Mouse (Mus musculus): ENCODE data around the gene Bglap3.

Gene Bglap3

GRCm38 (mm10) chr3:88334902-88335435 is 37.6 kb downstream of the Bglap3 start:
- DNase-seq = no peak

DNA sequence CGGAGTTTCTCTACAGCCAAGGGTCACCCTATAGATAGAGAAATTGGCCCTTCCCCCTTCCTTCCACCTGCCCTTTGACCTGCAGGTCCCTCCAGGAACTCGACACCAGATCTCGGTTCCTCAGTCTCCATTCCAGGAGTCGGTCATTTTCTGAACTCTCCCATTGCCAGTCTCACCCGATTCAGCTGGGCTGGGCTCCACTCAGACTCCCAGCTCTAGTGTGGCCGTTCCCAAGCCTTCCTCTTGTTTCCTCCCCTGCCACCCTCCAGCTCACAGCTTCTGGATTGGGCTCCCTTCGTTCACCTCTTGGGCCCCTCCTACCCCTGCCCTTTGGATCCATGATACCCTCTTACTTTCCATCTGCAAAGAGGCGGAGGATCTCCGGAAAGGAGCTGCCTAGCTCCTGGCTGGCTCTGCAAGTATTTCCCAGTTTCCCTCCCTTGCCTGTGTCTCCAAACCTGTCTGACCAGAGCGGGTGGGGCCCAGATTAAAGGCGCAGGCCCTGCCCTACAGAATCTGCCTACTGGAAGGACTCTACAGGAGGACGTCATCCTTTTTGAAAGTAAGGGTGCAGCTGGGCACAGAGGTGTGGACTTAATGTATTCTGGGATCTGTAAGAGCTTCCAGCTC is 38.4 kb downstream of the Bglap3 start:
- no peak for DNase-seq

GRCm38 (mm10) chr3:88331282-88331681 is 41.3 kb downstream of the Bglap3 start:
- peak; percentile 33 to 44 for DNase-seq

- no peak for DNase-seq
Measured at GRCm38 (mm10) chr3:88328956-88329355, 43.6 kb downstream of the Bglap3 start.

GRCm38 (mm10) chr3:88324951-88325405 is 47.6 kb downstream of the Bglap3 start, which contains the start of gene Glmp:
Gene Glmp, plus strand, starts transcription at chr3:88325023.
- peak; percentile 66 to 76 for DNase-seq
